Mouse (Mus musculus): ENCODE measurements around the gene Baiap2l1. TPM values are rescaled to one million over a fixed set of nuclear protein-coding genes. Genes with fewer than 3 reads are reported as not detected.
"Not testable (repeated sequence)": the region's sequence is repeated elsewhere in the genome, so short reads cannot be mapped to it uniquely, and the experiment has no call there.

Baiap2l1 gene
- polyA plus RNA-seq, 1 experiment = 2.2 TPM

- no peaks in the 10 kb centered on the region for H3K36me3 ChIP-seq (ENCODE audit: control insufficient read depth, insufficient read depth, low read length)
- H3K27ac ChIP-seq (ENCODE audit: control insufficient read depth, insufficient read depth, low read length) = no peak overlapping the region
- DNase-seq = no peak
- no peaks in the 10 kb centered on the region for H3K4me1 ChIP-seq (replicated peaks; ENCODE audit: control insufficient read depth, insufficient read depth, low read length)
- H3K27me3 ChIP-seq (ENCODE audit: control insufficient read depth, insufficient read depth, low read length) = no peaks in the 10 kb centered on the region
- TF ChIP-seq POLR2A (IDR thresholded peaks at IDR 0.05; ENCODE audit: control insufficient read depth, extremely low read depth, insufficient read depth, low read length, poor library complexity) = no peak
- no peak for TF ChIP-seq CTCF (IDR thresholded peaks at IDR 0.05; ENCODE audit: borderline replicate concordance, control insufficient read depth, extremely low read depth, insufficient read depth, low read length, poor library complexity)
- WGBS = 84% methylated on average over 3 of the region's 3 CpGs
- no peak overlapping the region for H3K4me3 ChIP-seq (ENCODE audit: control insufficient read depth, insufficient read depth, low read length)
Observed at GRCm38 (mm10) chr5:144381782-144382181, 23.9 kb upstream of the Baiap2l1 start.

GRCm38 (mm10) chr5:144380689-144381088 is 22.8 kb upstream of the Baiap2l1 start:
- Histone ChIP-seq H3K4me1 (replicated peaks; ENCODE audit: control insufficient read depth, insufficient read depth, low read length) (no peaks in the 10 kb centered on the region), H3K27me3 (ENCODE audit: control insufficient read depth, insufficient read depth, low read length) (no peaks in the 10 kb centered on the region), H3K36me3 (ENCODE audit: control insufficient read depth, insufficient read depth, low read length) (no peaks in the 10 kb centered on the region), H3K4me3 (ENCODE audit: control insufficient read depth, insufficient read depth, low read length) (no peak overlapping the region), H3K27ac (ENCODE audit: control insufficient read depth, insufficient read depth, low read length) (no peak overlapping the region)
- TF ChIP-seq POLR2A (IDR thresholded peaks at IDR 0.05; ENCODE audit: control insufficient read depth, extremely low read depth, insufficient read depth, low read length, poor library complexity) (no peak), CTCF (IDR thresholded peaks at IDR 0.05; ENCODE audit: borderline replicate concordance, control insufficient read depth, extremely low read depth, insufficient read depth, low read length, poor library complexity) (no peak)
- WGBS = 82% methylated on average over 7 of the region's 7 CpGs
- no peak for DNase-seq

GRCm38 (mm10) chr5:144379431-144379830 is 21.5 kb upstream of the Baiap2l1 start:
- H3K4me3 ChIP-seq (ENCODE audit: control insufficient read depth, insufficient read depth, low read length) = no peak overlapping the region
- H3K27ac ChIP-seq (ENCODE audit: control insufficient read depth, insufficient read depth, low read length) = no peak overlapping the region
- H3K36me3 ChIP-seq (ENCODE audit: control insufficient read depth, insufficient read depth, low read length) = no peaks in the 10 kb centered on the region
- TF ChIP-seq POLR2A (IDR thresholded peaks at IDR 0.05; ENCODE audit: control insufficient read depth, extremely low read depth, insufficient read depth, low read length, poor library complexity) (no peak), CTCF (IDR thresholded peaks at IDR 0.05; ENCODE audit: borderline replicate concordance, control insufficient read depth, extremely low read depth, insufficient read depth, low read length, poor library complexity) (no peak)
- H3K27me3 ChIP-seq (ENCODE audit: control insufficient read depth, insufficient read depth, low read length) = no peaks in the 10 kb centered on the region
- DNase-seq = no peak
- no peaks in the 10 kb centered on the region for H3K4me1 ChIP-seq (replicated peaks; ENCODE audit: control insufficient read depth, insufficient read depth, low read length)
- WGBS = 88% methylated on average over 4 of the region's 4 CpGs

- Histone ChIP-seq H3K4me3 (ENCODE audit: control insufficient read depth, insufficient read depth, low read length) (no peak overlapping the region), H3K27me3 (ENCODE audit: control insufficient read depth, insufficient read depth, low read length) (no peaks in the 10 kb centered on the region), H3K4me1 (replicated peaks; ENCODE audit: control insufficient read depth, insufficient read depth, low read length) (no peaks in the 10 kb centered on the region), H3K27ac (ENCODE audit: control insufficient read depth, insufficient read depth, low read length) (no peak overlapping the region), H3K36me3 (ENCODE audit: control insufficient read depth, insufficient read depth, low read length) (no peaks in the 10 kb centered on the region)
- no peak for DNase-seq
- no peak for TF ChIP-seq CTCF (IDR thresholded peaks at IDR 0.05; ENCODE audit: borderline replicate concordance, control insufficient read depth, extremely low read depth, insufficient read depth, low read length, poor library complexity)
- TF ChIP-seq POLR2A (IDR thresholded peaks at IDR 0.05; ENCODE audit: control insufficient read depth, extremely low read depth, insufficient read depth, low read length, poor library complexity) = no peak
- WGBS = 91% methylated on average over 2 of the region's 2 CpGs
Observed at GRCm38 (mm10) chr5:144372885-144373284, 15.0 kb upstream of the Baiap2l1 start.

- 79% methylated on average over 2 of the region's 2 CpGs for WGBS
- DNase-seq = no peak
Observed at GRCm38 (mm10) chr5:144372177-144372576, 14.3 kb upstream of the Baiap2l1 start.

GRCm38 (mm10) chr5:144370986-144371385 is 13.1 kb upstream of the Baiap2l1 start:
- Histone ChIP-seq H3K27me3 (ENCODE audit: control insufficient read depth, insufficient read depth, low read length) (no peaks in the 10 kb centered on the region), H3K4me1 (replicated peaks; ENCODE audit: control insufficient read depth, insufficient read depth, low read length) (no peaks in the 10 kb centered on the region), H3K4me3 (ENCODE audit: control insufficient read depth, insufficient read depth, low read length) (no peak overlapping the region), H3K36me3 (ENCODE audit: control insufficient read depth, insufficient read depth, low read length) (no peaks in the 10 kb centered on the region), H3K27ac (ENCODE audit: control insufficient read depth, insufficient read depth, low read length) (no peak overlapping the region)
- WGBS = 55% methylated on average over 6 of the region's 6 CpGs
- no peak for TF ChIP-seq CTCF (IDR thresholded peaks at IDR 0.05; ENCODE audit: borderline replicate concordance, control insufficient read depth, extremely low read depth, insufficient read depth, low read length, poor library complexity)
- no peak for DNase-seq

More at GRCm38 (mm10) chr5:144372177-144372576, 14.3 kb upstream of the Baiap2l1 start:
- Histone ChIP-seq H3K27ac (ENCODE audit: control insufficient read depth, insufficient read depth, low read length) (no peak overlapping the region), H3K27me3 (ENCODE audit: control insufficient read depth, insufficient read depth, low read length) (no peaks in the 10 kb centered on the region), H3K36me3 (ENCODE audit: control insufficient read depth, insufficient read depth, low read length) (no peaks in the 10 kb centered on the region), H3K4me1 (replicated peaks; ENCODE audit: control insufficient read depth, insufficient read depth, low read length) (no peaks in the 10 kb centered on the region), H3K4me3 (ENCODE audit: control insufficient read depth, insufficient read depth, low read length) (no peak overlapping the region)
- TF ChIP-seq POLR2A (IDR thresholded peaks at IDR 0.05; ENCODE audit: control insufficient read depth, extremely low read depth, insufficient read depth, low read length, poor library complexity) = no peak

GRCm38 (mm10) chr5:144368661-144369205 is 10.8 kb upstream of the Baiap2l1 start:
- Histone ChIP-seq H3K4me1 (replicated peaks; ENCODE audit: control insufficient read depth, insufficient read depth, low read length) (no peaks in the 10 kb centered on the region), H3K36me3 (ENCODE audit: control insufficient read depth, insufficient read depth, low read length) (no peaks in the 10 kb centered on the region), H3K4me3 (ENCODE audit: control insufficient read depth, insufficient read depth, low read length) (no peak overlapping the region), H3K27me3 (ENCODE audit: control insufficient read depth, insufficient read depth, low read length) (no peaks in the 10 kb centered on the region), H3K27ac (ENCODE audit: control insufficient read depth, insufficient read depth, low read length) (no peak overlapping the region)
- 94% methylated on average over 9 of the region's 9 CpGs for WGBS
- no peak for DNase-seq
- TF ChIP-seq POLR2A (IDR thresholded peaks at IDR 0.05; ENCODE audit: control insufficient read depth, extremely low read depth, insufficient read depth, low read length, poor library complexity) = no peak

- not testable (repeated sequence) for DNase-seq; H3K27ac ChIP-seq (ENCODE audit: control insufficient read depth, insufficient read depth, low read length); H3K4me1 ChIP-seq (replicated peaks; ENCODE audit: control insufficient read depth, insufficient read depth, low read length); H3K4me3 ChIP-seq (ENCODE audit: control insufficient read depth, insufficient read depth, low read length); H3K27me3 ChIP-seq (ENCODE audit: control insufficient read depth, insufficient read depth, low read length); H3K36me3 ChIP-seq (ENCODE audit: control insufficient read depth, insufficient read depth, low read length)
- WGBS = 81% methylated on average over 6 of the region's 6 CpGs
Observed at GRCm38 (mm10) chr5:144366551-144366950, 8.6 kb upstream of the Baiap2l1 start.

Measured in thymus, adult 2 months (tissue).